Mouse (Mus musculus) C2C12 (cell line): ENCODE results near the gene Dynll2. TPM values are rescaled to one million over a fixed set of nuclear protein-coding genes. Genes with fewer than 3 reads are reported as not detected.

Experiments used
- H3K27me3 ChIP-seq: one replicate; pipeline ENCODE4 v1.6.1; 2011; ENCODE audit not compliant: control insufficient read depth, insufficient read depth, insufficient read length
- H3K36me3 ChIP-seq: one replicate; pipeline ENCODE4 v1.6.1; 2011; ENCODE audit not compliant: control insufficient read depth, insufficient read depth
- H3K4me3 ChIP-seq: one replicate; pipeline ENCODE4 v1.5.1; 2011; ENCODE audit warnings: mild to moderate bottlenecking, control low read depth; ENCODE audit not compliant: poor library complexity, insufficient read depth, severe bottlenecking
- H3K79me2 ChIP-seq: one replicate; pipeline ENCODE4 v1.6.1; 2011; ENCODE audit not compliant: control insufficient read depth, insufficient read depth
- H3K79me3 ChIP-seq: one replicate; pipeline ENCODE4 v1.6.1; 2011; ENCODE audit warnings: low read depth, control low read depth
- H3ac ChIP-seq: one replicate; pipeline ENCODE3; 2011; ENCODE audit warnings: low read depth; ENCODE audit not compliant: control insufficient read depth, insufficient read length
- CEBPB ChIP-seq: IDR thresholded peaks from one replicate; pipeline ENCODE4 v1.6.1; 2011; ENCODE audit warnings: low read depth, mild to moderate bottlenecking, control low read depth, moderate library complexity
- CTCF ChIP-seq: IDR thresholded peaks from one replicate; pipeline ENCODE4 v1.5.1; 2011; ENCODE audit not compliant: control insufficient read depth, insufficient read depth, insufficient read length
- FOSL1 ChIP-seq: IDR thresholded peaks from one replicate; pipeline ENCODE4 v1.8.0; 2011; ENCODE audit warnings: mild to moderate bottlenecking, low read length; ENCODE audit not compliant: poor library complexity, insufficient read depth, severe bottlenecking
- MAX ChIP-seq: IDR thresholded peaks from one replicate; pipeline ENCODE4 v1.6.1; 2011; ENCODE audit warnings: mild to moderate bottlenecking, control low read depth
- MYOD1 ChIP-seq: IDR thresholded peaks from one replicate; pipeline ENCODE4 v1.6.1; 2011; ENCODE audit warnings: low read depth; ENCODE audit not compliant: control insufficient read depth, insufficient read length
- MYOG ChIP-seq: IDR thresholded peaks from one replicate; pipeline ENCODE4 v1.6.1; 2011; ENCODE audit not compliant: control insufficient read depth, insufficient read length; ENCODE audit errors: extremely low read depth
- USF1 ChIP-seq: IDR thresholded peaks from one replicate; pipeline ENCODE4 v1.6.1; 2011; ENCODE audit warnings: low read depth, mild to moderate bottlenecking, control low read depth, moderate library complexity
- polyA plus RNA-seq: library from polyadenylated mRNA; unstranded; fragments of >200 nt; fragmentation: generic; extraction: Trizol; gene quantifications from one replicate; pipeline ENCODE4 v1.2.1, GENCODE M21; 2012; ENCODE audit warnings: missing spikeins

Dynll2 gene
- polyA plus RNA-seq, 1 experiment = 75.1 TPM

DNA sequence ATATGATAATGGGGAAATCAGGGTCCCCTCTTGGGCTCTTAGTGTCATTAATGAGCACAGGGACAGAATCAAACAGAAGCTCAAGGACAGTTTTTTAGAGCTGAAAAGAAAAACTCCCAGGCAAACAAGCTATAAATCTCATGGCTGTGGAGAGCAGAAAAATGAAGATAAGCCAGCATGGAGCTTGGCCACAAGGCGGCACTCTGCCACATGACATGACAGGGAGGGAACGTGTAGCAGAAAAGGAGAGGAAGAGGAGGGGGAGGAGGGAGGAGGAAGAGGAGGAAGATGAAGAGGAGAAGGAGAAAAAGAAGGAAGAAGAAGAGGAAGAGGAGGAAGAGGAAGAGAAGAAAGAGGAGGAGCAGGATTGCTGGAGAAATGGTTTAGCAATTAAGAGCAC, 37.3 kb downstream of the Dynll2 start:
- H3ac ChIP-seq = no peak overlapping the region
- no peaks in the 10 kb centered on the region for H3K79me2 ChIP-seq
- H3K36me3 ChIP-seq = no peaks in the 10 kb centered on the region
- peaks cover 8% of the 10 kb centered on the region for H3K27me3 ChIP-seq
- TF ChIP-seq MYOG = no peak
- no peak for TF ChIP-seq FOSL1
- no peak for TF ChIP-seq CEBPB
- no peak for TF ChIP-seq MAX
- TF ChIP-seq CTCF = no peak
- TF ChIP-seq USF1 = no peak
- no peak for TF ChIP-seq MYOD1
- H3K4me3 ChIP-seq = no peak overlapping the region
- no peaks in the 10 kb centered on the region for H3K79me3 ChIP-seq

- Histone ChIP-seq H3K79me2 (no peaks in the 10 kb centered on the region), H3K79me3 (no peaks in the 10 kb centered on the region), H3K4me3 (no peak overlapping the region), H3K36me3 (no peaks in the 10 kb centered on the region), H3K27me3 (no peaks in the 10 kb centered on the region), H3ac (no peak overlapping the region)
- TF ChIP-seq MYOD1 (no peak), MYOG (no peak), CEBPB (no peak), MAX (no peak)
Observed at GRCm38 (mm10) chr11:87935467-87935866, 51.9 kb downstream of the Dynll2 start.

DNA sequence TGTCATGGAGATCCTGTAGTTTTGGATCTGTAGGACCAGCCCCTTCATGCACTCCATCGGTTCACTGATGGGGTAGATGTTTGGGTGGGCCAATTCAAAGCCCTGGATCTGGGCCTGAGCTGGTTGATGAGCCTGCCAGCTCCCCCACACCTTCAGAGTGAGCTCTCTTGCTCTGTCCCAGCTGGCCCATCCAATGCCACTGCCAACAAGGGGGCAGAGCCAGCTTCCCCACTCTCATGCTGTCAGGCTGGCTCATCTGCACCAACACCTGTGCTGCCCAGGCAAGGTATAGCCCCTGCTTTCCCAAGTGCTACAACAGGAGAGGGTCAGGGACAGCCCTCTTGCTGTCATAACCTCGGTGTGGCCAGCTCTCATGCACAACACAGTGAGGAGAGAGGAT, 53.6 kb downstream of the Dynll2 start:
- no peaks in the 10 kb centered on the region for H3K79me3 ChIP-seq

GRCm38 (mm10) chr11:87930348-87930747, 57.0 kb downstream of the Dynll2 start:
- Histone ChIP-seq H3K79me3 (no peaks in the 10 kb centered on the region), H3ac (no peak overlapping the region), H3K79me2 (no peaks in the 10 kb centered on the region), H3K36me3 (no peaks in the 10 kb centered on the region), H3K4me3 (no peak overlapping the region), H3K27me3 (no peaks in the 10 kb centered on the region)
- TF ChIP-seq CEBPB = no peak
- TF ChIP-seq FOSL1 = no peak
- no peak for TF ChIP-seq MYOD1
- no peak for TF ChIP-seq CTCF
- TF ChIP-seq USF1 = no peak
- TF ChIP-seq MAX = no peak
- TF ChIP-seq MYOG = no peak

More for the DNA sequence above, 53.6 kb downstream of the Dynll2 start:
- Histone ChIP-seq H3K27me3 (no peaks in the 10 kb centered on the region), H3K4me3 (no peak overlapping the region), H3K79me2 (no peaks in the 10 kb centered on the region), H3K36me3 (no peaks in the 10 kb centered on the region), H3ac (no peak overlapping the region)
- TF ChIP-seq CEBPB (no peak), MYOG (no peak), CTCF (no peak), MAX (no peak), USF1 (no peak), MYOD1 (no peak), FOSL1 (no peak)

Other genes starting within 250 kb of the Dynll2 start
- gene Supt4a, start 250.0 kb downstream of the Dynll2 start, polyA plus RNA-seq = 214 TPM
- not detected for gene Tspoap1, start 227.0 kb downstream of the Dynll2 start, polyA plus RNA-seq
- not detected for gene Mpo, start 194.0 kb downstream of the Dynll2 start, polyA plus RNA-seq
- not detected for gene Lpo, start 159.2 kb downstream of the Dynll2 start, polyA plus RNA-seq
- gene Mks1, start 134.3 kb downstream of the Dynll2 start, polyA plus RNA-seq = 5.8 TPM
- gene Epx, start 112.0 kb downstream of the Dynll2 start, polyA plus RNA-seq = not detected
- gene Olfr462, start 95.3 kb downstream of the Dynll2 start, polyA plus RNA-seq = not detected
- not detected for gene Olfr463, start 90.1 kb downstream of the Dynll2 start, polyA plus RNA-seq
- gene Olfr464, start 66.6 kb downstream of the Dynll2 start, polyA plus RNA-seq = not detected
- gene Srsf1, start 59.8 kb upstream of the Dynll2 start, polyA plus RNA-seq = 143 TPM
- gene Vezf1, start 80.7 kb upstream of the Dynll2 start, polyA plus RNA-seq = 13.3 TPM
- gene Cuedc1, start 110.5 kb upstream of the Dynll2 start, polyA plus RNA-seq = 16.2 TPM
- gene Mrps23, start 216.9 kb upstream of the Dynll2 start, polyA plus RNA-seq = 191 TPM